Mouse (Mus musculus) kidney, adult 9 months (tissue): ENCODE results near the gene Pqlc2.

Experiments
- DNase-seq: peaks from one replicate; pipeline ENCODE4 v3.0.0; 2022

The Pqlc2 gene

GRCm38 (mm10) chr4:139302241-139302640 lies 8.3 kb downstream of the Pqlc2 start:
- no peak for DNase-seq

- DNase-seq: peak; percentile 43
Measured at GRCm38 (mm10) chr4:139301780-139302179, 8.7 kb downstream of the Pqlc2 start.

- no peak for DNase-seq
Measured at GRCm38 (mm10) chr4:139298671-139299366, 11.7 kb downstream of the Pqlc2 start.

GRCm38 (mm10) chr4:139297566-139297965 lies 12.9 kb downstream of the Pqlc2 start:
- DNase-seq: peak; percentile 69

- DNase-seq: no peak
Measured at GRCm38 (mm10) chr4:139292038-139292437, 18.5 kb downstream of the Pqlc2 start.

- DNase-seq: no peak
Measured at GRCm38 (mm10) chr4:139291099-139291498, 19.4 kb downstream of the Pqlc2 start.

- peak; percentile 78 for DNase-seq
Measured at GRCm38 (mm10) chr4:139289017-139289416, 21.5 kb downstream of the Pqlc2 start.

- peak; percentile 87 for DNase-seq
Measured at GRCm38 (mm10) chr4:139287122-139287863, 23.2 kb downstream of the Pqlc2 start.

GRCm38 (mm10) chr4:139286234-139286633 lies 24.3 kb downstream of the Pqlc2 start:
- no peak for DNase-seq

GRCm38 (mm10) chr4:139284877-139285276 lies 25.6 kb downstream of the Pqlc2 start:
- no peak for DNase-seq

GRCm38 (mm10) chr4:139282955-139283417 lies 27.5 kb downstream of the Pqlc2 start:
- DNase-seq: peak; percentile 71

- DNase-seq: peak; percentile 42
Measured at GRCm38 (mm10) chr4:139281791-139282345, 28.6 kb downstream of the Pqlc2 start.

- DNase-seq: no peak
Measured at GRCm38 (mm10) chr4:139280530-139280929, 30.0 kb downstream of the Pqlc2 start.

GRCm38 (mm10) chr4:139276411-139276810 lies 34.1 kb downstream of the Pqlc2 start:
- no peak for DNase-seq

GRCm38 (mm10) chr4:139274573-139274972 lies 35.9 kb downstream of the Pqlc2 start:
- no peak for DNase-seq

GRCm38 (mm10) chr4:139272951-139273680 lies 37.4 kb downstream of the Pqlc2 start:
- no peak for DNase-seq

GRCm38 (mm10) chr4:139271562-139271961 lies 38.9 kb downstream of the Pqlc2 start:
- no peak for DNase-seq

GRCm38 (mm10) chr4:139270168-139270567 lies 40.3 kb downstream of the Pqlc2 start:
- DNase-seq: no peak

GRCm38 (mm10) chr4:139268242-139268641 lies 42.3 kb downstream of the Pqlc2 start:
- DNase-seq: no peak

- DNase-seq: no peak
Measured at GRCm38 (mm10) chr4:139267335-139267734, 43.2 kb downstream of the Pqlc2 start.

- no peak for DNase-seq
Measured at GRCm38 (mm10) chr4:139266500-139266865, 44.0 kb downstream of the Pqlc2 start.

GRCm38 (mm10) chr4:139265783-139266499 lies 44.6 kb downstream of the Pqlc2 start:
- no peak for DNase-seq

- DNase-seq: no peak
Measured at GRCm38 (mm10) chr4:139262981-139263380, 47.5 kb downstream of the Pqlc2 start.
